Mouse (Mus musculus): ENCODE results near the gene Pigx. TPM values are rescaled to one million over a fixed set of nuclear protein-coding genes. Genes with fewer than 3 reads are reported as not detected.
A peak's percentile ranks its signal among the peaks of the same experiment; 100 is the strongest.

Gene Pigx
- total RNA-seq (2021): 10 to 100 TPM; 29.2 to 29.7 TPM
- long read RNA-seq, experiment 1, transcript Pigx-201 (6 exons, 993 nt): major isoform, 8 of 20 reads
- long read RNA-seq, experiment 1, partial matches to known transcripts: 0 of 20 reads
- long read RNA-seq, experiment 1, other reads (novel, unspliced or antisense): 8 of 20 reads
- long read RNA-seq, experiment 2, transcript Pigx-201 (6 exons, 993 nt): major isoform, 14 of 44 reads
- long read RNA-seq, experiment 2, transcript Pigx-211 (6 exons, 982 nt): minor isoform, 9 of 44 reads
- long read RNA-seq, experiment 2, partial matches to known transcripts: 3 of 44 reads
- long read RNA-seq, experiment 2, other reads (novel, unspliced or antisense): 14 of 44 reads

DNA sequence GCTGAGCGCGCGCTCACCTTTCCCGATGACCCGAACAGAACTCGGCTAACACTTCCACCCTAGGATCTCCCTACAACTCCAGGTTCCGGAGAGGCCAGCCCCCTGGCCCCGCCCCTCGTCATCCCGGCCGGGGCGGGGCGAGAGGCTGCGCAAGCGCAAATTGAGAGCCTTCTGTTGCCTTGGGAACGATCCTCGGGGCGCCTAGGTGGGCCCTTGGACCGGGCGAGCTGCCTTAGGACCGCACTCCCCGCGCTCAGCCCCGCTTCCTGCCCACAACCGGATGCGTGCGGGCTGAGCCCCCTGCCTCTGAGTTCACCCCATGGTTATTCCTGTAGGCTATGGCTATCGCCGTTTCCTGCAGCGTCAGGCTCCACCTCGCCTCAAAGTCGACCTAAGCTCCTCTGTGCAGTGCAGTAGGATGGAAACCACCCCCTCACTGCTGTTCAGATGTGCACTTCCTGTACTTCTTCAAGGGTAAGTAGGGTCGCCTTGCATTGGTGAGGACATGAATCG, at the start of gene Pigx, which contains the start of gene Cep19:
Gene Pigx, minus strand, starts transcription at position 103 of the 513 bp plus-strand sequence.
Gene Cep19, plus strand, starts transcription at position 163 of the 513 bp plus-strand sequence.
- peak; percentile 88 to 92 for DNase-seq (ENCODE audit: low spot score in 2 of 2)

DNA sequence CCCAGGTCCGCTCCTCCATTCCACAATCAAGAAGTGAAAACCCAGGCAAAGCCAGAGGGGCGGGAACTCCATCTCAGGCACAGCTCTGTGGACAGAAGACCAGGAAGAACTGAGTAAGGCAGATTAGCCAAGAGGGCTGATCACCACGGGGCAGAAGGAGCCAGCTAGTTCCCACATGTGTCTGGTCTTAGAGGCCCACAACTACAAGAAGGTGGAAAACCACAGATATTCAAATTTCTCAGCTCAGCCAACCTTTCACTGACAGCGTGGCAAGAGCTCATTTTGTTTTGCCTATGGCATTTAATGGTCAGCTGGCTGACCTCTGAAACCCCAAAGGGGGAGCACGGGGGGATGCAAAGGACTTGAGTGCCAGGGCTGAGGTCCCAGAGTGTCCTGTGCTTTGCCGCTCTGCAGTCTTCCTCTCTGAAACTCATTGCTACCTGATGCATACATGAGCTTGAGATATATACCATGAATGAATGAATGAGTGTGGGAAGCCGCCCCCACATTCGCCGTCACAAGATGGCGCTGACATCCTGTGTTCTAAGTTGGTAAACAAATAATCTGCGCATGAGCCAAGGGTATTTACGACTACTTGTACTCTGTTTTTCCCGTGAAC, 48.2 kb upstream of the Pigx start:
- no peak for DNase-seq (ENCODE audit: low spot score in 2 of 2)

DNA sequence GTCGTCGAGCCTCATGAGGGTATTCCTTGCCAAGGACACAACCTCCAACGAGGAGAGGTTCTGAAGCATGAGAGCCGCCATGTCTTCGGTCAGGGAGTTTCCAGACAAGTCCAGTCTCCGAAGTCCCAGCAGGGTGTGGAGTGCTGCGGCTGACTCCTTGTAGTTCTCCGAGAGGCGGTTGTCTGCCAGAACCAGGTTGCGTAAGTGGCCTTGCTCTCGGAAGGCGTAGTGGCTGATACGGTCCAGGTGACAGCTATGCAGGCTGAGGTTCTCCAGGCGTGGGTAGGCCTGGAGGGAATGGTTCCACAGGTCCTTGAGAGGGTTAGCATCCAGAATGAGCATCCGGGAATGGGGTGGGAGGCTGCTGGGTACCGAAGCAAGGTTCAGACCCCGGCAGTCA, 45.1 kb upstream of the Pigx start:
- DNase-seq (ENCODE audit: low spot score in 2 of 2): no peak

DNA sequence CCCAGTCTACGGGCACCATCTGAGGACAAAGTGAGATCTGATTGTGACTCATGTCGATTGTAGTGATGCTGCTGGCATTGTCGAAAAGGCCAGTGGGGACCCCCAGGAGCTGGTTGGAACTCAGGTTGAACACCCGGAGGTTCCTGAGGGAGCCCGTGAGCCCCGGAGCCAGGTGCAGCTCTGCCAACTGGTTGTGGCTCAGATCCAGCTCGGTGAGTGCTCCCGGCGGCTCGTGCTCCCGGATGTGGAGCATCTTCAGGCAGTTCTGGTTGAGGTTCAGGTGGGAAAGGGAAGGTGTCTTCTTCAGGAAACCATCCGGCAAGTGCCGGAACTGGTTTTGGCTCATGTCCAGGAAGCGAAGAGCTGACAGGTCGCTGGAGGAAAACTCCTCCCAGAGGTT, 44.2 kb upstream of the Pigx start:
- no peak for DNase-seq (ENCODE audit: low spot score in 2 of 2)

DNA sequence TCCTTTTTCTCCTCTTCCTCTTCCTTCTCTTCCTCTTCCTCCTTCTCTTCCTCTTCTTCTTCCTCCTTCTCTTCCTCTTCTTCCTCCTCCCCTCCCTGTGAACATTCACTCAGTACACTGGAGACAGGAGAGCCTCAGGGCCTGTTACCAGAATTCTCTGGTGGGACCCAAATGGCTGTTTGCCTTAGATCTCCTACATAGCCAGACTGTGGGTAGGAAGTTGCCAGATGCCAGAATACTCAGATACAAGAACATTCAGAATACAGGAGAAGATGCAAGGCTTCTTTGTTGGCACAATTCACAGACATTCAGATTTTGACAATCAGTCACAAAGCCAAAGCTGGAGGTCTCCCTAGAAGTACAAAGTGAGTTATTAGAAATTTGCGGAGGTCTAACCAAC, 39.4 kb upstream of the Pigx start:
- peak in 1 of 2 experiments; percentile 67 for DNase-seq (ENCODE audit: low spot score in 2 of 2)

DNA sequence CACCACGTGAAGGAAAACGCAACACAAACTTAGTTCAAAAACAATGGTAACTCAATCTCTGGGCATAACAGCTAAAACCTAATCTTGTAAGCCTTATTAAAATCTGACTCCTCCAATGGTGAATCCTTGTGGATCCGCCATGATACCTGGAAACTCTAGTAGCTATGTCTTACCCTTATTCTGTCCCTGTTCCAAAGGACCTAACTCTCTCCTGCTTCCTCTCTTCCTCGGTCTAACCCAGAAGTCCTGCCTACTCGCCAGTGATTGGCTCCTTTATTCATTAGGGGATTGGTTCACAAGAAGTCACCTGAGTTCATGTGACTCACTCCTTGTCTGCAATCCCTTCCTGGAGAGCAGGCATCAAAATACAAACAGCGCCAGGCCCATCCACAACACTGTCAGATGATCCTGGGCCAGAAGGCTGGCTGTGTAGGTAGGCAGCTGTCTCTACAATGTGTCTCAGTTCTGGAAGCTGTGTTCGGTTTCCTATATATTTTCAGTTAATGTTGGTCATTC, 36.4 kb upstream of the Pigx start:
- no peak for DNase-seq (ENCODE audit: low spot score in 2 of 2)

DNA sequence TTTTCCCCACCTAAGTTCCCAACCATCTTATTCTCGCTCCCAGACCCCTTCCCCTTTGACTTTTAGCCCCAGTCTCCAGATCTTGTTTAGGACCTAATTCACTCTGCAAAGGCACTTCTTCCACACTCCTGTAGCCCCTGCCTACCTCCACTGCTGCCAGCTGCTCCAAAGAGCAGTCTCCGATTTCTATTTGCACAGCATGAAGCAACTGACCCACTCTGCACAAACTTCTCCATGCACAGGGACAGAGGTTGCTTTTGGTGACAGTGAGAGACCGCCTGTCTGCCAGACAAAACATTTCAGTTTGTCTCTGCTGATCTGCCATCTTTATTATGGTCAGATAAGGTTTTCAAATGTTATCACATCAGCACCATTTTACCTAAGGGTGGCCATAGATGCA, 33.6 kb upstream of the Pigx start:
- no peak for DNase-seq (ENCODE audit: low spot score in 2 of 2)

DNA sequence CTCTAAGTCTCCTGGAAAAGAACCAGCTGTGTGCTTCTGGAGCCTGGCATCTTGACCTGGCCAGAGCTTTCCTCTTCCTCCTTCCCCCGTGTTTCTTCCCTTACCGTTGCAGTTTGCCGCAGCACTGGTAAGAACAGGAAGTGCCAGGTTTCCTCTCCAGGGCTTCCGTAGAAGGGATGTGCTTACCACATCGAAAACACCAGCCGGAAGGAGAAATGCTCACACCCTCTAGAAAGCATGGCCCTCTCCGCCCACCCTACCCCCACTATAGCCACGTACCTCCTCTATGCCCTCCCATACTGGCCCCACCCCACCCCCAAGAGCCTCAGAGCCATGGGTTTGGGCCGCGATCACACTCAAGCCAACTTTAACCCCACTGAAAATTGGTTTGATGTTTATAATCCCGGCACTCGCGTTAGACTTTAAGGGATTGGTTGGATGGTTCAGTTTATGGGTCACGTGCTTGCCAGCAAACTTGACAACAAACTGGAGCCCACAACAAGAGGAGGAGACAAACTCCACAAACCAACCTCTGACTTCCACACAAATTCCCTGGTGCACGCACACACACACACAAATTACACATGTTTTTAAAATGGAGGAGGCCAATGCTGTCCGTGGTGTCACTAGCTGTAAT, 30.8 kb upstream of the Pigx start:
- DNase-seq (ENCODE audit: low spot score in 2 of 2): no peak

DNA sequence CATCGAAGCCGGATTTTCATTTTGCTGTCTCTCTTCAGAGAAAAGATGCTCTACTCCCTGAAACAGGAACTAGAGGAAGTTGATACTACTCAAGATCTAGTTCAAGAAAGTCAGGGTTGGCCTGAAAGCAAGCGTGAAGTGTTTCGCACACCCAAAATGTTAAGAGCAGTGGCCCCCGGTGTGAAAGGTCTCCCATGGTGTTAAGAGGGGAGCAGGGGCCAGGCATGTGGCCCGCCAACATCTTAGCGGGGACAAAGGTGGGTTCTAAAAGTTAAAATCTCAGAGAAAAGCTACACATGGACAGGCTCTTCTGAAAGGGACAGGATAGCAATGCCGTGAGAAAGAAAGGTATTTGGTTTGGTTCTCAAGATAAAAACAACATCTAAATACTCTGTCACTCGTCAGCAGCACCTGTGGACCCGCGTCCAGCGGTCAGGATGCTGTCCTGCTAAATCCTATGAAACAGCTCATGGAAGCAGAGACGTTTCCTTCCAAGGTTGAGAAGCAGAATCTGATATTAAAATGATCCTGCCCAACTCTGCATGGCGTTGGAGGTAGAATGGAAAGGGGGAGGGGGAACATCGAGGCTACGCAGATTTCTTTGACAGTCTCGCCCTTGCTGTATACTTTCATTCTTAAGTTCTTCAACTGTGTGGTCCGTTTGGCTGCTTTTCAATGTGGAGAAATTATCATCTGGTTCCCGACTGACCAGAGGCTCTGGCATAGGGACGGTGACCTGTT, 30.1 kb upstream of the Pigx start:
- no peak for DNase-seq (ENCODE audit: low spot score in 2 of 2)

DNA sequence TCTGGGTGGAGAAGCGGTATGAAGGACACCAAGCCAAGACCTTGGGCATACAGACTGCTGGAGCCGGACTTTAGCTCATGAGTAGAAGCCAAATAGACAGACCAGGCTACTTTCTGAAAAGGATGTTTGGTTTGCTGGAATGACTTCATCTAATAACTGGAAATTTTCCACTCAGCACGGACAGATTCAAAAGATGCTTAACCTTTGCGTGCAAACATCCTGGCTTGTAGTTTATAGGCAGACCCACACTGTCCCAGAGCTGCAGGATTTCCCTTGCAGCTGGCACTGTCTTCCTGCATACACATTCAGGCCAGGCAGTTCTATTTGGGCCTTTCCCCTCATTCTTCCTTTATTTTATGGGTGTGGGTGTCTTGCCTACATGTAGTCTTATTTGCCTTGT, 27.5 kb upstream of the Pigx start:
- no peak for DNase-seq (ENCODE audit: low spot score in 2 of 2)

DNA sequence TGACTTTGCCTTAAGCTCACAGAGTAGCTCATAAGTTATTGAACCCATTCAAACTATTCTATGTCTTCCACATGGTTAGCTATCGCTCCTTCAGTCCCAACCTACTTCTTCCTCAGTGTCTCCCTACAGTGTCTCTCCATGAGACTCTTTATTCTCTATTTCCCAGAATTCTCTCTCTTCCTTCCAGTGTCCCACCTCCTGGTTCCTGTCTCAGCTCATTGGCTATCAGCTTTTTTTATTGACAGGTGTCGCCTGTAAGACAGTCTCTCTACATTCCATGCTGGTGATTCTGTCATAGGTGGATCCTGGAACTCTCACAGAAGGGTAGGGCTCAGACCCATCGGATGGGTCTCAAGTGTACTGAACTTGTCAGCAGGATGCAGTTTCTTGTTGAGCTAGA, 25.8 kb upstream of the Pigx start:
- DNase-seq (ENCODE audit: low spot score in 2 of 2): no peak

DNA sequence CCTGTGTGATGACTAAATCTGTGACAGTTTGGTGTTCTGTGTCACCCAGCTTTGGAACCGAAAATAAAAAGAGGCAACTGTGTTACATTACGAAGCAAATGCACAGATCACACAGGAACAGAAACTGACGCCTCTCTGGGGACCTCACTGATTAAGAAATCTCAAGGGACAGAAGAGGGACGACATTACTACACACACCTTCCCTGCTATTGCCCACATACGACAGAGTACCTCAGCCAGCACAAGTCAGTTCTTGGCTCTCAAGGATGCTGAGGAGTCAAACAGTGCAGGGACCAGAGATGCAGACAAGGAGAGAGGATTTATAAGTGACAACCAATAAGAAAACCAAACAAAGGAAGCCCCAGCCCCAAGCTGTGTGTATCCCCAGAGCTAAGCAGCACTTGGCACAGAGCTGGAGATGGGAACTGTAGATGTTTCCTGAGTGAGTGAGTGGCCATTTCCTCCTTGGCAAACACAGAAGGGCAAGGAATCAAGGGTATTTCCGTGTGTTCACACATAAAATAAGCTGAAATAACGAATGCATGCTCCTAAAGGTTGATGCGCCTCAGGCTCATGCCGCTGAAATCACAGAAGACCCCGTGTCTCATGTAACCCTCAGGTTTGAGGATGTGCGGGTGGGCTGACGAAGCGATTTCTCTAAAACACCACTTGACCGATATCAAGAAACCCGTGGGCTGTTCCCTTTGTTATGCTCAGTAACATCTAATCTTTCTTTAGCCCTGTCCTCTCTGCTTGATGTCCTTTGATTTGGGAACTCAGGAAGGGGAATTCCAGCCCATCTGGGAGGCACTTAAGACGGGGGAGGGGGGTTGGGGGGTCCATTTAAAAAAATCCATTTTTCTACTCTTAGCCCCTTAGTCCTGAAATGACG, 25.1 kb upstream of the Pigx start:
- DNase-seq (ENCODE audit: low spot score in 2 of 2): no peak

DNA sequence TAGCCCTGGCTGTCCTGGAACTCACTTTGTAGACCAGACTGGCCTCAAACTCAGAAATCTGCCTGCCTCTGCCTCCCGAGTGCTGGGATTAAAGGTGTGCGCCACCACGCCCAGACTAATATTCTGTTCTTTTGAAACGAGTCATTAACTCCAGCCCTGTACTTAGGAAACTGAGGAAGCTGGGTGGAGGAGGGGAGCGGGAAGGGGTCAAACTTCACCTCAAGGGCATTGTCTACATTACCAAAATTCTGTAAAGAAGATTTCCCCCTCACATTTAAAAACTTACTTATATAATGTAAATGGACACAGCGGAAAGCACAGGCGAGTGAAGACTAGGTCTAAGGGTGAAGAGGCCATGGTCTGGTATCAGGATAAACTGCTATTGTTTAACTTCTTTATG, 24.5 kb upstream of the Pigx start:
- DNase-seq (ENCODE audit: low spot score in 2 of 2): no peak

DNA sequence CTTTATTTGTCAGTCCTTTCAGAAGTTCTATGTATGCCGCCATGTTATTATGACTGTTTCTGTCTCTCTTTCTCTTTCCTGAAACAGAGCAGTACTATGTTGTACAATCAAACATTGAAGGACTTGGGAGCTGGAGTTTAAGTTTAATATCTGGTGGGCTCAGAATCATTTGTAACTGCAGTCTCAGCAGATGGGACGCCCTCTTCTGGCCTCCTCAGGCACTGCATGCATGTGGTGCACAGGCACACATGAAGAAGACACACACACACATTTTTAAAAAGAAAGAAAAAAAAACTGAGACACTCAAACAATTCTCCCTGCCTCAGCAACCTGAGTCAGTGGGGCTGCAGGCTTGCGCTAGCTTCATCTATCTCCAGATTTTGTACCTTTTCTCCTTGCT, 20.9 kb upstream of the Pigx start:
- DNase-seq (ENCODE audit: low spot score in 2 of 2): no peak

DNA sequence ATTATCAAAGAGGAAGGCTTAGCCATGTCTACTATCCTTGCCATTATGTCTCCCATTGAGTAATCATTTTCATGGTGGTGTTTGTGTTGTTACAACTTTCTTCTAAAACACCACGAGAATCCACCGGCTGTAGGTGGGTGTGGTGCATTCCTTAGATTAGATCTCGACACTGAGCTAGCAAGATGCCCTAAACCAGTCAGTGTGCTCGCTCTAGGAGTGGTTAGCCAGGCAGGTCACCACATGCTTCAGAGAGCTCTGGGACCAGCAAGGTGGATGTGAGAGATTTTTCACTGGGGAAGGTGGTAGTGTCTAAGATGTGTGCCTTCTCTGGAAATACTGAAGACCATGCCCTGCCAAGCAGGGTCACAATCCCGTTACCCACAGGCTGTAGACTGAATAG, 16.6 kb upstream of the Pigx start:
- DNase-seq (ENCODE audit: low spot score in 2 of 2): no peak

DNA sequence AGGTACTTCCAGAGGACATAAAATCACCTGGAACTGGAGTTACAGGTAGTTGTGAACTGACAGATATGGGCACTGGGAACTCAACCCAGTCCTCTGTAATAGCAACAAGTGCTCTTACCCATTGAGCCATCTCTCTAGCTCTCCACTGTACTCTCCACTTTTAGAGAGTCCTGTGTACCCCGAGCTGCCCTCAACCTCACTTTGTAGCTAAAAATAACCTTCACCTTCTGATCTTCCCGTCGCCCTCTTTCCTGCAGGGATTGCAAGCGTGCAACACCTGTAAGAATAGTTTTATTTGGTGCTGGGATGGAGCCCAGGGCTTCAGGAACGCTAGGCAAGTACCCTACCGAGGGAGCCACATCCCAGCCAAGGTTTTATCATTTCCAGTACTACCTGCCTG, 16.2 kb upstream of the Pigx start:
- no peak for DNase-seq (ENCODE audit: low spot score in 2 of 2)

DNA sequence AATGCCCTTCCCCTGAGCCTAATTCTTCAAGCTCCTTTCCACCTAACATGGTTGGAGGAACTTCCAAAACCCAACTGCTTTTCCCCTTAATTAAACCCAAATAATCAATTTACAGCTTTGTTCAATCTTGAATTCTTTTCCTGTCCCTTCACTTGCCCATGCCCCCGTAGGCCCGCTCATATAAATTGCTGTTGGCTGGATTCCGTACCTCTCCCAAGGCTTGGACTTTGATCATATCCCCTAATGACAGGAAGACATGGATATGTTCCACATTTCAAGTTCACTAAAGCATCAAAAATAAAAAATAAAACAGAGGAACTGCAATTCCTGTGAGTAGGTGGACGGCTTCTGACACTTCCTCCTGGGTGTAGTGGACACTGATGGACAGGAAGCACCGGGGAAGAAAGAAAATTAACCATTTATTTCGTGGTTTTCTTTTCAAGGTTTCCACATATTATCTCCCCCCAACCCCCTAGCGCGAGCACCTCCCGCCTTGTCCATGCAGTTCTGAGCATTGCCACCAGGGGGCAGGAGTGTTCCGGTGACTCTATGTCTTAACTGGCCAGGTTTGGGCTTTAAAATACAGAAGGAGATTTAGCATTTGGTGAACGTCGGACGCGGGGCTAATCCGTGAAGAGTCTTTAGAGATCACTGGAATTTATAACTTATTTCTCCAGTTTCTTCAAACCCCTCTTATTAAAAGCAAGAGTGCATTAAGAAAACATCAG, 15.6 kb upstream of the Pigx start:
- DNase-seq (ENCODE audit: low spot score in 2 of 2): peak; percentile 83 to 88

DNA sequence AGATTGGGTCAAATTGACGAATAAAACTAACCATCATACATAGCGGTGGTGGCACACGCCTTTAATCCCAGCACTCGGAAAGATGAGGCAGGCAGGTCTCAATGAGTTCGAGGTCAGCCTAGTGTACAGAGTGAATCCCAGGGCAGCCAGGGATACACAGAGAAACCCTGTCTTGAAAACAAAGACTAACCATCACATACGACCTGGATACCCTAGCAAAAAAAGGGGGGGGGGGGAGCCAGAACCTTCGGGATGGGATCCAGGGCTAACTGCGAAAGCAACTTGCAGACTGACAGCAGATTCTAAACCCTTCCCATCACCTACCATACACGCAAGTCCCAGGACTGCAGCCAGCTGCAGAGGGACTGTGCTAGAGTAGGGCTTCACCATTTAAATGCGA, 14.9 kb upstream of the Pigx start:
- DNase-seq (ENCODE audit: low spot score in 2 of 2): no peak

DNA sequence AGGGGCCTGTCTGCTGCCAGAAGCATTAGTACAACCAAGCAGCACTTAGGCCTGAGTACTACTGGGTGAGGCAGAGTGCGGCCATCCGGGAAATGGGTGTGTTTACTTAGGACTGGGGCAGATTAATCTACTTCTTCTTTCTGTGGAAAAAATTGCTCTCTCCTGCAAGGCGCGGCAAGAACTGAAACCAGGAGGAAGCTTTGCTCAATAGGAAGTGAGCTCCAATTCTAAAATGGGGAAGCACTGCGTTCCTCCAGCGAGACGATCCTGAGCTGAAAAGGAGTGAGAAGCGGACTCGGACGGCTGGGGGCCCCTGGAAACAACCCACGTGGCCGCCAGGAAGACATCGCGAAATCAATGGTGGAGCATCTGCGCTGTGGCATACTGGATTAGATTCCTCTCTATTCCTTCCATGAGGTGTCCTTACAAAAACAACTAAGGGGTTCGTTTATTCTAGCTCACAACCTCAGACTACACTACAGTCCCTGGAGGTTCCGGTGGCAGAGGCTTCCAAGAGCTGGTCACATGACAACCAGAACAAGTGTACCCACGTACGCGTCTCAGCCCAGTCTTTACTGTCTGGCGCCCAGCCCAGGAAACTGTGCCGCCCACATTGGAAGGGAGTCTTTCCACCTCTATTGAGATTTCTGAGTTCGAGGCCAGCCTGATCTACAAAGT, 14.1 kb upstream of the Pigx start:
- peak; percentile 33 to 65 for DNase-seq (ENCODE audit: low spot score in 2 of 2)
